Mouse (Mus musculus): ENCODE measurements at regions not wholly inside any gene's neighbourhood (a gene's known extent, or its start where the extent isn't known, plus 50 kb on each side); places are given as distances from the start of the nearest gene placed in this dataset.
A peak's percentile ranks its signal among the peaks of the same experiment; 100 is the strongest.

DNA sequence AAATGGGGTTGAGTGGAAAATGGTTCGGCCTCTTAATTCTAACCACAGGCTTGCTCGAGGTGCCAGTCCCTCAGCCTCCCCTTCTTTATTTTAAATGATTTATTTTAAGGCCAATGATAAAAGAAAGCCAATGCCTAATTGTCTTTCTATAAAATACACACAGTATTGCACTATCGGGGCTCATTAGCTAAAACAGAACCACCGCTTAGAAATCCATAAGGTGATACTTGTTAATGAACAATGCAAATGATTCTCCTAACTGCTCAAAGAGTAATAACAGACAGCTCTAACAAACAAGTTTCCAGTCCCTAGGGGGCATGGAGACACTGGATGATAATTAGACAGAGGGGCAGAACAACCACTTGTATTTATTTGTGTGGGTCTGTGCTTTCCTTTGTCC lies 58.8 kb downstream of the Emx2 start:
- DNase-seq = no peak

DNA sequence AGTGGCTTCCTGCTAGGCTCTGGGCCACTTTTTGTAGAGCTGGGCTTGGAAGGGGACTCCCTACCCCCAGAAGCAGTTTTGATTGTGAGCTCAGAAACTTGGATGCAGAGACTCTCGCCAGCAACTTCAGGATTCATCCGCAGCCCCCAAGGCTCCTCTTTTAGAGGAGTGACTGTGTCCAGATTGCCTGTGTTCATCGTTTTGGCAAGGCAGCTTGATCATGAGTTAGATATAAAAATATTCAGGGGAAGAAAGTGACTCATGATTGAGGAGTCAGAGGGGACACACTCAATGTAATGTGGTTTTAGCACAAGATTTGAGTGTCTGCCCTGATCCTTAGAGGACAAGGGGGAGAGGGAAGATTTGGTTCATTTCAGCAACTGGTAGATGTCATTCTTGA lies 61.0 kb downstream of the Emx2 start:
- DNase-seq = peak; percentile 52

GRCm38 (mm10) chr19:59522176-59522575 lies 64.0 kb downstream of the Emx2 start:
- DNase-seq = peak; percentile 40

DNA sequence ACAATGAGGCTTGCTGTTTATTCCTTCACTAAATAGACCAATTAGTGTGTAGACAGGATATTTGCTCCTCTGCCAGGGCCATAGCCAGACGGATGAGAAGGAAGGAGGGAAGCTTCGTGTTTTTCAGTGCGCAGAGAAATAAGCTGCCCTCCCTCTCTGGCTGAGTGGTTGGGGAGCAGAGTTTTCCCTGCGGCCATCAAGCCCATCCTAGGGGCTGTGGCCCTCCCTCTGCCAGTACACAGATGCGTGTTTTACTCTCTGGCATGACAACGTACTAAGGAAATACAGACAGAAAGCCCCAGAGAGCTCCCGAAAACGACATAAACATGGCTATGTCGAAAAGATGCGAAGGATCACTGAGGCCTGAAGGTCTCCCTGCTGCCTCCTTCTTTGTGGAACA lies 65.2 kb downstream of the Emx2 start:
- DNase-seq = peak; percentile 24

- no peak for DNase-seq
Measured at GRCm38 (mm10) chr19:59564101-59564500, 105.9 kb downstream of the Emx2 start.

DNA sequence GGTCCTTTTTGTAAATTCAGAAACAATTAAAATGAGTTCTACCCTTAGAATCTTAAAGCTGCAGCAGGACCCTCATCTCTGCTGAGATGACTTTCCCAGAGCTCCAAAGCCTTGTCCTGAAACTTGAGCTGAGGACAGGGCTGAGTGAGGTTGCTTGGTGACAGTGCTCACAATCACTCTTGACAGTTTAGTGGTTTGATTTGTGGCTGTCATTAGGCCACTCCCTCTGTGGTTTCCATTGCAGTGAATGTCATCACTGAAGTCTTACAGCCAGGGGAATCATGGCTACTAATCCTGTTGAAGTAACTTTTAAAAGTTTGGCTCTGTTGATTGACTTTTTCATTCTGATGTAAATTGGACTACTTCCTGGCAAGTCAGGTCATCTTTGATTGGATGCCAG lies 110.7 kb downstream of the Emx2 start:
- peak; percentile 34 for DNase-seq

- DNase-seq = peak; percentile 75
Measured at GRCm38 (mm10) chr19:59569590-59569989, 111.4 kb downstream of the Emx2 start.

DNA sequence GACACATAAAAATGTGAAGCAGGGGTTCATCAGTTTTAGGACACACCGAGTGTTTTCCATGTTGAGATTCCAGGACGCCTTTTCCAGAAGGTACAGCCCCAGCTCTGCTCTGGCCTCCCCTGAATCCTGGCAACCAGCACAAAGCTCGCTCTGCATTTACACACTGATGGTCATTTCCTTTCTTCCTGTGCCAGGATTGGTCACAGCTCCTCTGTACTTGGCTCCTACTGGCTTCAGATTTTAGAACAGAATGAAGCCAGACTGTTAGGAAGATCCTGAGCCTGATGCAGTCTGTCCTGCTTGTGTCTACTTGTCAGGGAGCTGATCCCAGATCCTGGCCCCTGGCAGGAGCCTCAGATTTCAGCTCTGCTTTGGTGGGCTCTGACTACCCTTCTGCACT lies 116.2 kb downstream of the Emx2 start:
- peak; percentile 66 for DNase-seq

- DNase-seq = peak; percentile 37
Measured at GRCm38 (mm10) chr19:59577886-59578285, 119.7 kb downstream of the Emx2 start.

DNA sequence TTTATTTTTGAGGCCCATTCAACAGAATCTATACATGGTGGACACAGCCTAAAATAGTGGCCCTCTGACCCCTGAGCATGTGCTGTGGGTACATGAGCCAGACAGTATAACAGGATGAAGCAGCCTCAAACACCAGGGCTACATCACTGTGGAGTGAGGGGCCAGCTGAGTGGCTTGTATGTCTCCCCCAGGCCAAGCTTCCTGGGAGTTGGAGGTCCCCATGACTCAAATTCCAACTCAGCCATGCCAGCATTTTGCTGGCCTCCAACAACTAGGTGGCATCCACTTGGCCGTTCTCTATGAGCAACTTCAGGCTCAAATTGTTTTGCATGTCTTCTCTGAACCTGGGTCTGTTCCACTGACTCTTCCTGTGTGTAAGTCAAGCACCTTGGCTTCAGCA lies 121.5 kb downstream of the Emx2 start:
- DNase-seq = peak; percentile 65

- DNase-seq = no peak
Measured at GRCm38 (mm10) chr19:59585835-59586234, 127.7 kb downstream of the Emx2 start.

DNA sequence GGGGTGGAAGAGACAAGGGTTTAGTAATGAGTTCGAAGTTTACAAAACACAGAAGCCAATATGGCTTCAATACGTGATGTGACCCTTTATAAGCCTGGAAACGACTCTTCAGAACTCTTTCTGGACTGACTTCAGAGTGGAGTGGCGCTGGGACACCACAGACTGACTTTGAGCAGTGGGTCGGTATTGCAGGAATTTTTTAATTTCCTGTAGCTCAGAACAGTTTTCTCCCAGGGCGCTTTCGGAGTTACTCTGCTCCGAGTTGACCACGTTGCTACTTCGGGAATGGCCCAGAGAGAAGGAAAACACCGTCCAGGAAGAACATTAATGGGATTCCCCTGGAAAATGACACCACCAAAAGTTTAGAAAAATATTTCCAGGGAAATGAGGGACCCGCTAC lies 129.1 kb downstream of the Emx2 start:
- no peak for DNase-seq

DNA sequence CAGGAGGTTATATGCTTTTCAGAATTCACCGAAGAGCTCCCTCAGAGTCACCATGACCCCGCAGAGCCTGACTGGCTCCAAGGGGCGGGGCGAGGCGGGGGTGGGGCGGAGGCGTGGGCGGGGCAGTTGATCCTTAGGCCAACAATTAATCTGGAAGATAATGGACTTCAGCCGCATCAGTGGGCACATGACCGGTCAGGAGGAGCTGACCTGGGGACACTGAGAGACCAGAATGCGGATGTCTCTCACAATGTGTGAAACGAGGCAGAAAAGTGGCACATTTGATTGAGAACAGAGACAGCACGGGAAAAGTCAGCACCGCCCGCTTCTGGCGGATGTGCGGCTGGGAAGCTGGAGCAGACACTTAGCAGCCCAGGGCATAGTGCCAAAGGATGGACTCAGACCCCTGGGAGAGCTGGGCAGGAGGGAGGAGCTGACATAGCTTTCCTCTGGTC lies 129.9 kb downstream of the Emx2 start:
- no peak for DNase-seq

DNA sequence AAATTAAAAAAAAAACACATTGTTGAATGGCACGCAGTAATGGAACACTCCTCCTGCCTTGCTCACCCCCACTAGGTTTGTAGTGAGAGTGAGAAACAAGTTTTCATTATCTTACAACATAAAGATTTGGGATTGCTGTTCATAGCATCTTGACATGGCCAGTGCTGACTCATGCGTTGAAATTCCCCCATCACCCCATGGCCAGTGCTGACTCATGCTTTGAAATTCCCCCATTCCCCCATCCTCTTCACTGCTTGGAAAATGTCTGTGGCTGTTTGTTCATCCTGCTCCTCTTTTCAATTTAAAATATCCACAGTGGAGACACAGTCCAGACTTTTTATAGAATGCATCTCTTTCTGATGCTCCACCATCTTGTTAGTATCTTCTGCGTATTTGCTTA lies 131.8 kb downstream of the Emx2 start:
- peak; percentile 24 for DNase-seq

- peak; percentile 64 for DNase-seq
Measured at GRCm38 (mm10) chr19:59592060-59592459, 133.9 kb downstream of the Emx2 start.

GRCm38 (mm10) chr19:59624288-59624795 lies 166.2 kb downstream of the Emx2 start:
- peak; percentile 12 for DNase-seq

GRCm38 (mm10) chr19:59627681-59628080 lies 169.5 kb downstream of the Emx2 start:
- peak; percentile 58 for DNase-seq

- peak; percentile 41 for DNase-seq
Measured at GRCm38 (mm10) chr19:59628296-59629160, 170.4 kb downstream of the Emx2 start.

- DNase-seq = peak; percentile 30
Measured at GRCm38 (mm10) chr19:59629161-59629445, 170.9 kb downstream of the Emx2 start.

DNA sequence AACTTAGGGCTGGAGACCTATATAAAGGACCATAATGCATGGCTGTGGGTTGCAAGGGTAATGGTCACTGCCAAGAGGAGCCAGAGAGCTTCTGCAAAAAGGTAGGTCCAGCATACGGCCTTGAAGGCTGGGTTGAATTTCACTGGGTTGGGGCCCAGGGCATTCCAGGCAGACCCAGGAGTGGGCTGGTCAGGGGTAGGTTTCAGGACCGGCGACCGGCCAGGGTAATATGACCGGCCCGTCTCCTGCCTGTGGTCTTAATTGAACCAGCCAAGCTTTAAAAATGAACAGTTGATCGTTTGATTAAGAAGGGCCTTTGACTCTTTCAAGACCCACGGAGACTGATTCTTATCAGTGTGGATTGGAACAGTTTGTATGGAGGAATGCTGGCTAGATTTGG lies 171.9 kb downstream of the Emx2 start:
- DNase-seq = peak; percentile 59

- no peak for DNase-seq
Measured at GRCm38 (mm10) chr19:59630706-59631105, 172.5 kb downstream of the Emx2 start.

GRCm38 (mm10) chr19:59631541-59631940 lies 173.4 kb downstream of the Emx2 start:
- DNase-seq = peak; percentile 19

- DNase-seq = peak; percentile 24
Measured at GRCm38 (mm10) chr19:59636271-59636670, 178.1 kb downstream of the Emx2 start.

- peak; percentile 29 for DNase-seq
Measured at GRCm38 (mm10) chr19:59642606-59643005, 184.4 kb downstream of the Emx2 start.

DNA sequence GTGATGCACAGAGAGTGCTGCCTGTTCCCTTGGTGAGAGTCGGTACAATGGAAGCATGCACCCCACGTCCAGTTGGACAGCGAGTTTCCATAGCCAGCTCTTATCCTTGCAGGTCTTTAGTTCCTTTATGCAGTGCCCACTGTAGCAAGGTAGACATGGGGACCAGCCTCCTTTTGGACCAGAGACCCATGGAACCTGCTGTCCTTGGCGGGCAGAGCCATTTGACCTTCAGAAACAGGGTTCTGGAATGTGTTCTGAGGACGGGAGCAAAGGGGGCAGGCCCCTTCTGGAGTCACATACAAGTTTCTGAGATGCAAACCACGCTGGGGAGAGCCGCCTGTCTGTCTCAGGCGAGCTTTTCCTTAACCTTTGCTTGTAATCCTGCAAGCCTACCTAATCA lies 188.1 kb downstream of the Emx2 start:
- DNase-seq = peak; percentile 60
